Mouse (Mus musculus) forebrain, embryonic 11.5 days (tissue): ENCODE data around the gene Casp8ap2. TPM values are rescaled to one million over a fixed set of nuclear protein-coding genes. Genes with fewer than 3 reads are reported as not detected.
A peak's percentile ranks its signal among the peaks of the same experiment; 100 is the strongest.

ENCODE experiments used
- ATAC-seq: fragments of 200-750 bp; cut with Nextera tagmentation; replicated peaks from 2 replicates; pipeline ENCODE4 v1.8.0; 2017; ENCODE audit warnings: moderate TSS enrichment; ENCODE audit not compliant: low FRiP score
- DNase-seq: peaks from one replicate; pipeline ENCODE4 v3.0.0-alpha.2; 2017; ENCODE audit warnings: low spot score
- H3K27ac ChIP-seq: fragments of 300-500 bp; sonication (generic); 2 replicates; pipeline ENCODE4 v1.5.1; 2014; ENCODE audit warnings: low read depth, low read length
- H3K27me3 ChIP-seq: fragments of 300-500 bp; sonication (generic); 2 replicates; pipeline ENCODE4 v1.6.1; 2014; ENCODE audit warnings: mild to moderate bottlenecking, low read length, mixed read lengths; ENCODE audit not compliant: control insufficient read depth, insufficient read depth
- H3K36me3 ChIP-seq: fragments of 300-500 bp; sonication (generic); 2 replicates; pipeline ENCODE4 v1.6.1; 2014; ENCODE audit warnings: mild to moderate bottlenecking, low read length, moderate library complexity, mixed read lengths; ENCODE audit not compliant: control insufficient read depth, insufficient read depth
- H3K4me1 ChIP-seq: fragments of 300-500 bp; sonication (generic); replicated peaks from 2 replicates; pipeline ENCODE4 v1.6.1; 2014; ENCODE audit warnings: low read length, mixed read lengths; ENCODE audit not compliant: control insufficient read depth, insufficient read depth
- H3K4me2 ChIP-seq: fragments of 300-500 bp; sonication (generic); 2 replicates; pipeline ENCODE4 v1.6.1; 2014; ENCODE audit warnings: low read depth, mild to moderate bottlenecking, low read length, moderate library complexity, mixed read lengths; ENCODE audit not compliant: severe bottlenecking
- H3K4me3 ChIP-seq: fragments of 300-500 bp; sonication (generic); 2 replicates; pipeline ENCODE4 v1.5.1; 2014; ENCODE audit warnings: low read depth, low read length
- H3K9ac ChIP-seq: fragments of 300-500 bp; sonication (generic); 2 replicates; pipeline ENCODE4 v1.6.1; 2014; ENCODE audit warnings: low read length
- H3K9me3 ChIP-seq: fragments of 300-500 bp; sonication (generic); 2 replicates; pipeline ENCODE4 v1.6.1; 2016; ENCODE audit warnings: low read length, mixed read lengths; ENCODE audit not compliant: control insufficient read depth
- WGBS: fragments of 180-500 bp; shearing (Covaris S2); extraction: QIAGEN DNeasy Blood & Tissue Kit; methylation state at CpG from one replicate; pipeline ENCODE4 v1.1.7; 2014; 5-methylcytosine and 5-hydroxymethylcytosine counted together
- polyA plus RNA-seq: library from polyadenylated mRNA; unstranded; fragments of >200 nt; fragmentation: Nextera tagmentation; extraction: Ambion mirVana; gene quantifications from 2 replicates; pipeline ENCODE4 v1.2.1, GENCODE M21; 2014

Casp8ap2 gene
- 65.5 and 70.2 TPM in 2 replicates for polyA plus RNA-seq

DNA sequence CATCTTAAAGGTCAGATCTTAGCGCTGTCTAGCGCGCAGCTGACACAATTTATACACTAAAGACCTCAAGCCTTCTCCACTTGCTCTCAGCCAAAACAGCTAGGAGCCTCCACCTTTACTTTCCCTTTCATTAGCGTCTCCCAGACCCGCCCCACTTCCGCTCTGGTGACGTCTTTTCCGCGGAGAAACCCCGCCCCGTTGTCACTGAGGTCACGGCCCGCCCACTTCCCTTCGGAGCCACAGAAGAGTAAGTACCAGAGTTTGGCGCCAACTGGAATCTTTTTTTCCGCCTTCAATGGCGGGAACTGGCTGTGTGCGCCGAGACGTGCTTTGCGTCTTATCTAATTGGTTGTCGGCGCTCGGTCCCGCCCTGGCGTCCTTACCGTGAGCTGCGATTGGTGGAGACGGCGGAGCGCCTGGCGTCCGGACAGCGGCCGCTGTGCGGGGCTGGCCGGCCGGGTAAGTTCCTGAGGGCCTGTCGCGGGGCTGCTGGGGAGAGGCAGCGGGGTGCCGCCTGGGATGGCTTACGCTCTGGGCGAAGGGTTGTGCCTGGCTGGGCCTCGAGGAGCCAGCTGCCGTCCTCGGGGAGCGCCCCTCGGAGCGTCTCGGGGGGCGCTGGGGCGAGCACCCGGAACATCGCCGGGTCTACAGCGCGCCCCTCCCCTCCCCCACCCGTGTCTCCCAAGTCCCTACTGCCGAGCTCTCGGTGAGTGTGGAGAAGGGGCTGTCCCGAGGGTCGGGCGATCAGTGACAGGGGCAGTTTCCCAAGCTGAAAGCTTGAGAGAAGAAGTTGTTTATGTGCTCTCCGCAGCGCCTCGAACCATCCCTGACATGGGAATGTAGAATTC is at the start of gene Casp8ap2:
Casp8ap2 (plus strand) TSS at position 418 of the 848 bp plus-strand sequence.
- Histone ChIP-seq H3K36me3 (no peaks in the 10 kb centered on the region), H3K27me3 (no peaks in the 10 kb centered on the region), H3K4me2 (peak within 1 kb of the TSS; percentile 76), H3K4me1 (peaks cover 3% of the 10 kb centered on the region; the same call in 1 of the 2 replicates), H3K9ac (peak within 1 kb of the TSS; percentile 89), H3K4me3 (peak within 1 kb of the TSS; percentile 89), H3K27ac (peak within 1 kb of the TSS; percentile 77), H3K9me3 (no peaks in the 10 kb centered on the region)
- DNase-seq (peak; percentile 98), ATAC-seq (peak; percentile 99)
- WGBS, result under 1% methylated on average over 67 of the region's 67 CpGs

DNA sequence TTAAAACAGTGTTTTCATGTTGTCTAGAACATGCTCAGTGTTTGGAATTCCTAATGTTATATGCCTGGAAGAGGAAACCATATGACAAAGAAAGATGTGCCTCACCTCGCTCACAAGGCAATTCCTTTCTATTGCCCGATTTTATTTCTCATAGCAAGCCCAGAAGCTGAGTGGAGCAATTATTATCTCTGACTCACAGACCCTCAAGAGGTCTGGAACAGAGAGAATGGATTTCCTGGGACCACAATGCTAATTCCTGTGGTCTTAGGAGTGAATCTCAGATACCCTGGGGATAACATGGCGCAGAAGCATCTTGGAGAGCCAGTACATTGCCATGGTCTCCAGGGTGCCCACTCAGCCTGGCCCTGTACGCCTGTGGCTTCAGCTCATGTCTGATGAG is 46.2 kb upstream of the Casp8ap2 start:
- no peak for DNase-seq
- 91% methylated on average over 4 of the region's 4 CpGs for WGBS

DNA sequence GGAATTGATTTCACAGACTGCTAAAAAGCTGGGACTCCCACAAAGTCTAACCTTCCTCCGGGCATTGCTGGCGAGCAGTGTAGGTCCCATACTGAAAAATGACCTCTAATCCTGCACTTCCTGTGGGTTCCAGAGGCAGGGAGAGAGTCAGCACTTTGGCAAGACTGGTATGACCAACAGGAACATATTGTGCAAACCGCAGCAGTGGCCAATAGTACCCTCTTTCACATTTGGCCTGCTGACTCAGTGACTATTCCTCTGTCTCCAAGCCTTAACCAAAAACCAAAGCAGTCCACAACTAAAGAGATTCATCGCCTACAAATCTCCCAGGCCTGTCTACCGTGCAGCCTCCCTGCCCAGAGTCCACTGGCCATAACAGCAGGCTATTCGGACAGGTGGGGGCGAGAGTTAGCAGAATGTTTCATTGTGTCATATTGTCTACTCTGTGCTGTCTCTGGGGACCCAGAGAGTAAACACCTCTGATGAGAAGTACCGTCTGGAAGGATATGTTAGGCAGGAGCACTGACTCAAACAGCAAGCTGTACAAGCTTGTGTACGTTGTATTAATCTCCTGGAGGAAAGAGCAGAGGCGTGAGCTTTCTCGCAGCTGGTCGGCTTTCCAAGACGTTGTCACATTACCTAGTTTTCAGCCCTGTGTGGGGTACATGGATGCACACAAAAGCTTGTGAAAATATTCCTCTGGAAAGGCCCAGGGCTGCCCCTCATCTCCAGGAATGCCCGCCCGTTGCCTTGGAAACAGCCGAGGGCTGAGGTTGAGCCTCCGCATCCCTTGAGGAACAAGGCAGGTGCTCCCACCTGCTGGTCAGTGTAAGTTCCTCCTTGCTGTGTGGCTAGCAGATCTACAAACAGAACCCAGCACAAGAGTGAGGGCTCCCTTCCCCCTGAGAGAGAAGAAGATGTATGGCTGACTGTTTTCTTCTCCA is 45.0 kb upstream of the Casp8ap2 start:
- no peaks in the 10 kb centered on the region for H3K9me3 ChIP-seq
- no peaks in the 10 kb centered on the region for H3K36me3 ChIP-seq
- H3K27ac ChIP-seq, result no peak overlapping the region
- DNase-seq, result peak; percentile 72
- peak; percentile 65 for ATAC-seq
- H3K27me3 ChIP-seq, result no peaks in the 10 kb centered on the region
- 0 out of 2 replicates have a peak overlapping the region, but pooled peaks have one; percentile 1 for H3K9ac ChIP-seq
- peaks cover 8% of the 10 kb centered on the region; the same call in 1 of the 2 replicates for H3K4me1 ChIP-seq
- H3K4me3 ChIP-seq, result no peak overlapping the region
- no peak overlapping the region for H3K4me2 ChIP-seq
- 45% methylated on average over 17 of the region's 17 CpGs for WGBS

More for the DNA sequence above, 46.2 kb upstream of the Casp8ap2 start:
- Histone ChIP-seq H3K27ac (no peak overlapping the region), H3K4me3 (no peak overlapping the region), H3K9ac (no peak overlapping the region), H3K36me3 (no peaks in the 10 kb centered on the region; the same call in 1 of the 2 replicates), H3K9me3 (no peaks in the 10 kb centered on the region), H3K4me2 (no peak overlapping the region), H3K4me1 (peaks cover 8% of the 10 kb centered on the region; the same call in 1 of the 2 replicates), H3K27me3 (no peaks in the 10 kb centered on the region)
- no peak for ATAC-seq

DNA sequence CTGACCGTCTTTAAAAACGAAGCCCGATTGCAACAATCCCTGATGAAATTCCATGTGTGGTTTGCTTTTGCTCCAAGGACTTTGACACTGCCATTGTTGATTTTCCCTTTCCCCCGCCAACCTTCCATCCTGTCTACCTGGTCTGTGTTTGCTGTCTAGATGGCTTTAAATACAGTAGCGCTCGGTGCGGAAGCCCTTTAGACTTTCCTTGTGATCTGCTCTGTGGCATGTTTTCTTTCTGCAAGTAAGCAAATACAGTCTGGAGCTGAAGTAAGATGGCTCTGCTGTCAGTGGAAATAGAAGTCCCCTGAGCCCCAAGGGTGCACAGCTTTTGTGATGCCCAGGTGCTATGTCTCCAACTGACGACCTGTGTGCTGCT is 44.3 kb upstream of the Casp8ap2 start:
- H3K4me3 ChIP-seq, result no peak overlapping the region
- H3K27me3 ChIP-seq, result no peaks in the 10 kb centered on the region
- H3K4me2 ChIP-seq, result no peak overlapping the region
- H3K9ac ChIP-seq, result no peak overlapping the region; the same call in 1 of the 2 replicates
- no peaks in the 10 kb centered on the region for H3K9me3 ChIP-seq
- peaks cover 8% of the 10 kb centered on the region; the same call in 1 of the 2 replicates for H3K4me1 ChIP-seq
- no peaks in the 10 kb centered on the region for H3K36me3 ChIP-seq
- whole genome bisulfite sequencing, result 76% methylated on average over 8 of the region's 8 CpGs
- no peak for ATAC-seq
- DNase-seq, result no peak
- H3K27ac ChIP-seq, result no peak overlapping the region

DNA sequence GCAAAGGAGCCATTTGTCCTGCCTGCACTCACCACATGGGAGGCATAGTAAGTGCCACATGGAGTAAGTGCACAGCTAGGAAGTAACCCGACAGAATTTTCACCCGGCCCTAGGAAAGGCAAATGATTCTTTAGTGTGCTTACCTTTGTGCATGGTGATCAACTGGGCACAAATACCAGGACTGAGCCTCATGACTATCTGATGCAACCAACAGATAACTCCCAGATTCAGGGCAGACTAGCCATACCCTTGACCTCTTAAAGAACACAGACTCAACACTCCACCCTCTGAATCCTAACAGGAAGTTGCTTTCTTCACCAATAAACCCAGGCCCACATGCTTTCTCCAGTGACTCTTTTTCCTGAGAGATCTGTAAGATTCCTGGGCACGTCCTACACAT is 43.8 kb upstream of the Casp8ap2 start:
- H3K27ac ChIP-seq, result no peak overlapping the region
- H3K9ac ChIP-seq, result no peak overlapping the region
- 76% methylated on average over 3 of the region's 3 CpGs for WGBS
- H3K27me3 ChIP-seq, result no peaks in the 10 kb centered on the region
- no peaks in the 10 kb centered on the region for H3K36me3 ChIP-seq
- no peak overlapping the region for H3K4me2 ChIP-seq
- DNase-seq (no peak), ATAC-seq (no peak)
- peaks cover 8% of the 10 kb centered on the region; the same call in 1 of the 2 replicates for H3K4me1 ChIP-seq
- H3K4me3 ChIP-seq, result no peak overlapping the region
- H3K9me3 ChIP-seq, result no peaks in the 10 kb centered on the region

DNA sequence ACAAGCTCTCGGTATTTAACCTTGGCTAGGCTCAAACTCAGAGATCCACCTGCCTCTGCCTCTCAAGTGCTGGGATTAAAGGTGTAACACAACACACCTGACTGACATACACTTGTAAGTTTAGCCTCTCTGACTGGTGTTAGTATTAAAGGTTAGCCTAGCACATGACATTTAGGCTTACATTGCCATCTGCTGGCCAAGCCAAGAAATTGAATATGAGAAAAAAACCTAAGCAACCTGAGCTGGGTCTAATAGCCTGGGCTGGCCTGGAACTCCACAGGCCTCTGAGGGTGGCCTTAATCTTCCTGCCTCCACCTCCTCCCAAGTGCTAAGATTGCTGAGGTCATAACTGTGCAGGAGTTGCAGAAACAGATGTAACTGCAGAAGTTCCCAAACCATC is 43.1 kb upstream of the Casp8ap2 start:
- ATAC-seq (peak; percentile 61), DNase-seq (no peak)
- WGBS, result 61% methylated on average over 1 of the region's 1 CpGs
- H3K27ac ChIP-seq, result no peak overlapping the region
- peaks cover 8% of the 10 kb centered on the region; the same call in 1 of the 2 replicates for H3K4me1 ChIP-seq
- H3K27me3 ChIP-seq, result no peaks in the 10 kb centered on the region
- H3K9me3 ChIP-seq, result no peaks in the 10 kb centered on the region
- H3K36me3 ChIP-seq, result no peaks in the 10 kb centered on the region
- H3K4me3 ChIP-seq, result no peak overlapping the region
- no peak overlapping the region for H3K4me2 ChIP-seq
- no peak overlapping the region for H3K9ac ChIP-seq

DNA sequence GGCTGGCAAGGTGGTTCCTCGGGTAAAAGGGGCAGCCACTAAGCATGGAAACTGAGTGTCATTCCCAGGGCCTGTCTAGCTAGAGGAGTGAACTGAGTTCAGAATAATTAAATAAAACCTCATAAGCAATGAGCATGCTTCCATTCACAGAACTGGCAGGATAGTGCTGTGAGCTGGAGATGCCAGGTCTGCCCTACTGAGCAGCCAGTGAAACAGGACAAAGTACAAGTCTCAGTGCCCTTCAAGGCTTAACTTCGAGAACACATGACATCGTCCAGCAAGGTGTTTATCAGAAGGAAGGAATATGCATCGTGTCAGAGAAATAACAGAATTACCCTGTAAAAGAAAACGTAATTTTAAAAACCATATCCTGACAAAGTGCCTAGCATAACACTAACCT is 41.7 kb upstream of the Casp8ap2 start:
- WGBS, result 91% methylated on average over 5 of the region's 5 CpGs
- no peaks in the 10 kb centered on the region for H3K27me3 ChIP-seq

DNA sequence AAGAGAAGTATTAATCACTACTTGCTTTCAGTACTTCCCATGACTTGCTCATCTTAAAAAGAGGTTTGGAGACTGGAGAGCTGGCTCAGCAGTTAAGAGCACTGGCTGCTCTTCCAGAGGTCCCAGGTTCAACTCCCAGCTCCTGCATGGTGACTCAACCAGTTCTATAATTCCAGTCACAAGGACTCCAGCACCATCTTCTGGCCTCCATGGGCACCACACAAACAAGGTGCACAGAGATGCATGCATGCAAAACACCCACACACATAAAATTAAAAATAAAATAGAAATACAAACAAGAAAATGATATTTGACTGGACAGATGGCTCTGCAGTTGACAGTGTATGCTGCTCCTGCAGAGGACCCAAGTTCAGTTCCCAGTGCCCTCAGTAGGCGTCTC is 40.6 kb upstream of the Casp8ap2 start:
- DNase-seq (no peak), ATAC-seq (no peak)
- 83% methylated on average over 1 of the region's 1 CpGs for WGBS
- H3K9ac ChIP-seq, result no peak overlapping the region
- H3K4me3 ChIP-seq, result no peak overlapping the region
- no peaks in the 10 kb centered on the region for H3K27me3 ChIP-seq
- H3K4me1 ChIP-seq, result peaks cover 8% of the 10 kb centered on the region; the same call in 1 of the 2 replicates
- no peak overlapping the region for H3K4me2 ChIP-seq
- H3K9me3 ChIP-seq, result no peaks in the 10 kb centered on the region
- H3K36me3 ChIP-seq, result no peaks in the 10 kb centered on the region
- no peak overlapping the region for H3K27ac ChIP-seq

More for the DNA sequence above, 41.7 kb upstream of the Casp8ap2 start:
- H3K4me1 ChIP-seq, result peaks cover 8% of the 10 kb centered on the region; the same call in 1 of the 2 replicates
- no peak overlapping the region for H3K9ac ChIP-seq
- ATAC-seq (no peak), DNase-seq (no peak)
- H3K4me3 ChIP-seq, result no peak overlapping the region
- no peak overlapping the region for H3K27ac ChIP-seq
- no peaks in the 10 kb centered on the region for H3K36me3 ChIP-seq
- no peak overlapping the region for H3K4me2 ChIP-seq
- no peaks in the 10 kb centered on the region for H3K9me3 ChIP-seq
